In the genomic region with DNA sequence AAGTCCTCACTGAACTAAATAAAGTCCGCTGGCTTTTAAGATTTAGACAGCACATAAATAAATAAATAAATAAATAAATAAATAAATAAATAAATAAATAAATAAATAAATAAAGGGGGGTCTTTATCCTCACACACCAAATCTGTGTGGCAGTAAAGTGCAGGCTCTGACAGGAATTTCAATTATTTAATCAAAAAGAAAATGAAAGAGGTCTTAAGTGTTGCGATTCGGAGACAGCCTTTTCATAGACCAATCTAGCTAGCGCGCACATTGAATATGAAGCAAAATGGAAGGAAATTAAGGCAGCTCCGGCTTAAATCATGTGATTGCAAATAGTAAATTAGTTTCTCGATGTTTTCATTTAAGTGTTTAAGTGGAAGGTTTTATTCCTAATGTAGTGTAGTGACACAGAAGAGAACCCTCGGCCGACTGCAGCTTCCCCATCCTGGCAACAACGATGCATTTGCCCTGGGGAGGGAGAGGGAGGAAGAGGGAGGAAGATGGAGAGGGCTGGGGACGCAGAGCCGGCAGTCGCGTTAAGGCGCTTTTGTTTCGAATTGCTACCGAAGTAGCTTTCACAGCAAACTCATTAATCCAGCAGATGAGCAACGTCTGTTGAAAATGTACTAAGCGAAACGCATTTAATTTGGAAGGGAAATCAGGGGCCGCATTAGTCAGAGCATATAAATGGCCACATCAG, we compare ENCODE assay signal across 8 mouse cellular contexts. TPM values are rescaled to one million over a fixed set of nuclear protein-coding genes. Genes with fewer than 3 reads are reported as not detected.
A peak's percentile ranks its signal among the peaks of the same experiment; 100 is the strongest.
DNase-seq lines count a peak whose midpoint lies in the region; ATAC-seq and TF ChIP-seq lines count a peak whose summit lies in the region.
"Had no signal": no experiment of that assay in that cellular context is flagged by ENCODE, and none has a peak within 500 bp of the region (broad histone marks: within the 10 kb centered on the region; RNA-seq: fewer than 3 reads in every experiment).

No protein-coding gene starts in this region.

- no peaks in the 10 kb centered on the region for H3K9me3 ChIP-seq in lung, embryonic 15.5 days
- no peaks in the 10 kb centered on the region for H3K9me3 ChIP-seq in intestine, embryonic 15.5 days
- no peaks in the 10 kb centered on the region for H3K9me3 ChIP-seq in neural tube, embryonic 15.5 days (replicated peaks)

- 13% methylated on average over 21 of the region's 21 CpGs for WGBS in lung, embryonic 15.5 days
- WGBS in intestine, embryonic 15.5 days: 11% methylated on average over 21 of the region's 21 CpGs
- 4% methylated on average over 21 of the region's 21 CpGs for WGBS in neural tube, embryonic 15.5 days

- H3K36me3 ChIP-seq in lung, embryonic 15.5 days: no peaks in the 10 kb centered on the region
- H3K36me3 ChIP-seq in intestine, embryonic 15.5 days: no peaks in the 10 kb centered on the region
- no peaks in the 10 kb centered on the region for H3K36me3 ChIP-seq in neural tube, embryonic 15.5 days

- H3K27ac ChIP-seq in lung, embryonic 15.5 days: no peak overlapping the region
- H3K27ac ChIP-seq in embryonic fibroblast, embryonic 13.5 days (ENCODE audit: insufficient read depth, low read length): no peak overlapping the region
- H3K27ac ChIP-seq in intestine, embryonic 15.5 days: no peak overlapping the region
- H3K27ac ChIP-seq in neural tube, embryonic 15.5 days (replicated peaks): peak overlapping the region; percentile 19; the same call in 1 of the 2 replicates
- H3K27ac ChIP-seq: liver, embryonic 14.5 days had no signal

- peaks cover 16% of the 10 kb centered on the region for H3K27me3 ChIP-seq in lung, embryonic 15.5 days
- peaks cover 12% of the 10 kb centered on the region for H3K27me3 ChIP-seq in intestine, embryonic 15.5 days (replicated peaks)
- peaks cover 23% of the 10 kb centered on the region for H3K27me3 ChIP-seq in neural tube, embryonic 15.5 days (replicated peaks)

- peak overlapping the region; percentile 49 for H3K4me2 ChIP-seq in lung, embryonic 15.5 days
- peak overlapping the region; percentile 56 for H3K4me2 ChIP-seq in intestine, embryonic 15.5 days (replicated peaks)
- peak overlapping the region; percentile 66 for H3K4me2 ChIP-seq in neural tube, embryonic 15.5 days

- H3K9ac ChIP-seq in lung, embryonic 15.5 days: no peak overlapping the region
- H3K9ac ChIP-seq in intestine, embryonic 15.5 days: no peak overlapping the region
- 0 out of 2 replicates have a peak overlapping the region, but pooled peaks have one; percentile 1 for H3K9ac ChIP-seq in neural tube, embryonic 15.5 days (replicated peaks)
- H3K9ac ChIP-seq: liver, embryonic 14.5 days had no signal

- DNase-seq in lung, adult 18-20 months: no peak
- no peak for DNase-seq in cerebellum, adult 9-11 months
- DNase-seq in frontal cortex, postnatal 25 days (ENCODE audit: low spot score in 2 of 2): no peak

- H3K4me3 ChIP-seq in lung, embryonic 15.5 days: peak overlapping the region; percentile 26
- H3K4me3 ChIP-seq in embryonic fibroblast, embryonic 13.5 days (ENCODE audit: insufficient read depth, low read length): peak overlapping the region; percentile 27
- H3K4me3 ChIP-seq in intestine, embryonic 15.5 days (replicated peaks): peak overlapping the region; percentile 19
- peak overlapping the region; percentile 34 for H3K4me3 ChIP-seq in neural tube, embryonic 15.5 days (replicated peaks)

- no peak for ATAC-seq in lung, embryonic 15.5 days (ENCODE audit: borderline replicate concordance, extremely low read depth, low FRiP score, low TSS enrichment)
- ATAC-seq in intestine, embryonic 15.5 days: no peak
- peak; percentile 79; the same call in 1 of the 2 replicates for ATAC-seq in neural tube, embryonic 15.5 days (ENCODE audit: low FRiP score)

- no peaks in the 10 kb centered on the region for H3K4me1 ChIP-seq in lung, embryonic 15.5 days
- H3K4me1 ChIP-seq in embryonic fibroblast, embryonic 13.5 days (ENCODE audit: control insufficient read depth, insufficient read depth, low read length): no peaks in the 10 kb centered on the region
- H3K4me1 ChIP-seq in intestine, embryonic 15.5 days (replicated peaks): no peaks in the 10 kb centered on the region
- peaks cover 8% of the 10 kb centered on the region for H3K4me1 ChIP-seq in neural tube, embryonic 15.5 days

- no peak for TF ChIP-seq CTCF in embryonic fibroblast, embryonic 13.5 days (IDR thresholded peaks at IDR 0.05; ENCODE audit: borderline replicate concordance, insufficient read depth, low read length)

- no peak for TF ChIP-seq POLR2A in embryonic fibroblast, embryonic 13.5 days (IDR thresholded peaks at IDR 0.05; ENCODE audit: low read depth, low read length)

RNA-seq across cellular contexts. Expression of gene Bsx, which starts 15.3 kb away (rescaled TPM):
- not detected in 2 replicates for polyA plus RNA-seq in lung, embryonic 15.5 days (2015; fragmentation: Nextera tagmentation; extraction: Ambion mirVana)
- not detected in 2 replicates for polyA plus RNA-seq in embryonic fibroblast, embryonic 13.5 days (2011; ENCODE audit: insufficient read length, low read depth, missing spikeins)
- polyA plus RNA-seq in intestine, embryonic 15.5 days (2015; fragmentation: Nextera tagmentation; extraction: Ambion mirVana): not detected in 2 replicates
- polyA plus RNA-seq in neural tube, embryonic 15.5 days (2015; fragmentation: Nextera tagmentation; extraction: Ambion mirVana): not detected in 2 replicates

RNA-seq across cellular contexts. Expression of gene Hspa8, which starts 57.8 kb away (rescaled TPM):
- 2,564 and 2,677 TPM in 2 replicates for polyA plus RNA-seq in lung, embryonic 15.5 days (2015; fragmentation: Nextera tagmentation; extraction: Ambion mirVana)
- polyA plus RNA-seq in embryonic fibroblast, embryonic 13.5 days (2011; ENCODE audit: insufficient read length, low read depth, missing spikeins): 2,507 and 2,625 TPM in 2 replicates
- 2,425 and 2,606 TPM in 2 replicates for polyA plus RNA-seq in intestine, embryonic 15.5 days (2015; fragmentation: Nextera tagmentation; extraction: Ambion mirVana)
- 3,055 and 3,120 TPM in 2 replicates for polyA plus RNA-seq in neural tube, embryonic 15.5 days (2015; fragmentation: Nextera tagmentation; extraction: Ambion mirVana)
